Mouse (Mus musculus) kidney, adult 2 months (tissue): Measurements from ENCODE around the gene Yif1a.
"Not testable (repeated sequence)": the region's sequence is repeated elsewhere in the genome, so short reads cannot be mapped to it uniquely, and the experiment has no call there.

Experiments used
- CTCF ChIP-seq: fragments of 200-500 bp; conservative IDR thresholded peaks from 2 replicates; pipeline ENCODE4 v1.5.1; 2011; ENCODE audit warnings: low read depth, mild to moderate bottlenecking, control low read depth, low read length, moderate library complexity, mixed read lengths; ENCODE audit not compliant: insufficient read depth, insufficient read length
- POLR2A ChIP-seq: fragments of 200-500 bp; IDR thresholded peaks from one replicate; pipeline ENCODE4 v1.6.1; 2011; ENCODE audit warnings: low read depth, low read length, control low read depth

- TF ChIP-seq CTCF, POLR2A: not testable (repeated sequence)
These were observed 1.8 kb upstream of the Yif1a start for GRCm38 (mm10) chr19:5086533-5086932.
